Mouse (Mus musculus): ENCODE data around the gene Tex36.

GRCm38 (mm10) chr7:133576281-133576680, 25.7 kb downstream of the Tex36 start:
- no peak for TF ChIP-seq CTCF (conservative IDR thresholded peaks at IDR 0.05; ENCODE audit: insufficient read depth, insufficient read length, low read depth, low read length)
- TF ChIP-seq POLR2A (IDR thresholded peaks at IDR 0.05; ENCODE audit: low read depth, low read length), result no peak
